Mouse (Mus musculus) gastrocnemius, adult 18-20 months (tissue): ENCODE data around the gene Slain2. TPM values are rescaled to one million over a fixed set of nuclear protein-coding genes. Genes with fewer than 3 reads are reported as not detected.
"Not testable (repeated sequence)": the region's sequence is repeated elsewhere in the genome, so short reads cannot be mapped to it uniquely, and the experiment has no call there.

ENCODE experiments used
- DNase-seq: peaks from one replicate; pipeline ENCODE4 v3.0.0; 2021; ENCODE audit warnings: low spot score
- total RNA-seq, 2 experiments: library from RNA; stranded (reverse); gene quantifications; 2 replicates each; pipeline ENCODE4 v1.2.3; 2021

Slain2 gene
- total RNA-seq, 2 experiments from 2014 or later = 107 to 133 TPM

DNA sequence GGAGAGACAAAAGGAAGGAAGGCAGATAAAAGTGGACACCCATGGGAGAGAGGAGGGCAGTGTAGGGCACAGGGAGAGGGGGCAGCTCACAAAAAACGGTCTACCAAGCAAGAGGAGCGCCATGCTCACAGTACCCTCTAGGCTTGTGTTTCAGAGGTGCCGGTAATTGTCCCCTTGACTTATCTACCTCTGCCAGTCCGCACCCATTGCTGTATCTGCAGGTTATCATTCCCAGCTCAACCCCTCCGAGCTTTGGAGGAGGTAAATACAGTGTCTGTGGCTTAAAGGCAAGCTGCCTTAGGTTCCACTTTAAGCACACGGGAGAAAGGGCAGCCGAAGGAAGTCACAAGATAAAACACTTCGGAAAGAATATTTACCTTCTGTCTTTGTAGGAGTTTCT lies 14.8 kb upstream of the Slain2 start:
- DNase-seq = no peak

GRCm38 (mm10) chr5:72901866-72902265 lies 12.2 kb upstream of the Slain2 start:
- DNase-seq = no peak

GRCm38 (mm10) chr5:72902312-72902711 lies 11.8 kb upstream of the Slain2 start:
- no peak for DNase-seq

GRCm38 (mm10) chr5:72902876-72903516 lies 11.1 kb upstream of the Slain2 start:
- no peak for DNase-seq

- peak; percentile 73 for DNase-seq
These were observed 9.0 kb upstream of the Slain2 start for GRCm38 (mm10) chr5:72904903-72905790.

- DNase-seq = no peak
These were observed 6.7 kb upstream of the Slain2 start for GRCm38 (mm10) chr5:72907402-72907801.

DNA sequence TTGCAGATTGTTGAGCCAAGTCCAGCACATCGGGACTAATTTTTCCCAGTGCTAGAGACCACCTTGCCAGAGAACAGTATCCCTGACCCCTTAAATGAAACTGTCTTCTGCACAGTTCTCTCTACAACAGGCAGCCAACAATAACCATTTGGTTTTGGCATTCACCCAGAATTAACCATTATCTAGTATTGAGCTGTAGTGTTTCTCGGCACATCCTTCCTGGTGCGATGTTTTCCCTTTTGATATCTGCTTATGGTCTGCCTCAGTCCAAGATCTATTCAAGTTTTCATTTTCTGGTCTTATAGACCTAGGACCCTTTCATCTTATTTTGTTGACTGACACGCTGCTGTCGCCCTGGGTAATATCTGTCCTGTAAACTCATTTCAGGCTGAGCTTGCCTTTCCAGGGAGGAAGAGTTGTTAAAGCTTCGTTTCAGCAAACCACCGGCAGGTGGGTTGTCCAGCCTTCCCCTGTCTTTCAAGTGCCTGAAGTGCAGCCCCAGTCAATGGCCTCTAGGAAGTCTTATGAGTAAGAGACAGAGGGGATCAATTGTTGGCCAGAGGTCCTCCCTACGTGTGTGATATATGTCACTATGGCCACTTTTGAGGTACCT lies 5.7 kb upstream of the Slain2 start:
- DNase-seq = no peak

DNA sequence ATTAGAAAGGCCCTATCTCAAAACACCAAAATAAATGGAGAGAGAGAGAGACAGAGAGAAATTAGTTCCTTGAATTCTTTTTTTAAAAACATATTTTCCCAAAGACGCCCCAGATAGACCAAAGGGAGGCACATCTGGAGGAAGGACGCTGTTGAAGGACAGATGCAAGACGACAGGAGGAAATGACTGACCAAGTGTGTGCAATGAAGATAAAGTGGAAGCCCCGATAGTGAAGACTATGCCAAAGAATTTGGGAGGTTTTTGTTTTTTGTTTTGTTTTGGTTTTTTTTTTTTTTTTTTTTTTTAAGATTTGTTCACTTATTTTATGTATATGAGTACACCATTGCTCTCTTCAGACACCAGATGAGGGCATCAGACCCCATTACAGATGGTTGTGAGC lies 4.7 kb upstream of the Slain2 start:
- DNase-seq = no peak

DNA sequence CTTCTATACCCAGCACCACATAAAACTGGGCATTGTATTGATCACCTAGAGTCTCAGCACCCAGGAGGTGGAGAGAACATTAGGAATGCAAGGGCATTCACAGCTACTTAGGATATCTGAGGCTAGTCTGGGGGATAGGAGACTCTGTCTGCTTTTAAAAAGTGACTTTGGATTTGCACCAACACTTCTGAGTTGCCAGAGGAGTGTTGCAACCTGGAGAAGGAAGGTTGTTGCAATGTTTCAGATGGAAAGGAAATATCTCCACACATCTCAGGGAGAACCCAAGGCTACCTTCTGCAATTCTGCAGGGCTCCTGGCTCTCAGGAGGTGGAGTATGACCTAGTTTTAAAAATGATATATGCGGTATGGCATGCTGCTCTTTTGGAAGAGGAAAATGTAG lies 3.7 kb upstream of the Slain2 start:
- peak; percentile 22 for DNase-seq

- DNase-seq = no peak
These were observed 2.8 kb upstream of the Slain2 start for GRCm38 (mm10) chr5:72911284-72911683.

DNA sequence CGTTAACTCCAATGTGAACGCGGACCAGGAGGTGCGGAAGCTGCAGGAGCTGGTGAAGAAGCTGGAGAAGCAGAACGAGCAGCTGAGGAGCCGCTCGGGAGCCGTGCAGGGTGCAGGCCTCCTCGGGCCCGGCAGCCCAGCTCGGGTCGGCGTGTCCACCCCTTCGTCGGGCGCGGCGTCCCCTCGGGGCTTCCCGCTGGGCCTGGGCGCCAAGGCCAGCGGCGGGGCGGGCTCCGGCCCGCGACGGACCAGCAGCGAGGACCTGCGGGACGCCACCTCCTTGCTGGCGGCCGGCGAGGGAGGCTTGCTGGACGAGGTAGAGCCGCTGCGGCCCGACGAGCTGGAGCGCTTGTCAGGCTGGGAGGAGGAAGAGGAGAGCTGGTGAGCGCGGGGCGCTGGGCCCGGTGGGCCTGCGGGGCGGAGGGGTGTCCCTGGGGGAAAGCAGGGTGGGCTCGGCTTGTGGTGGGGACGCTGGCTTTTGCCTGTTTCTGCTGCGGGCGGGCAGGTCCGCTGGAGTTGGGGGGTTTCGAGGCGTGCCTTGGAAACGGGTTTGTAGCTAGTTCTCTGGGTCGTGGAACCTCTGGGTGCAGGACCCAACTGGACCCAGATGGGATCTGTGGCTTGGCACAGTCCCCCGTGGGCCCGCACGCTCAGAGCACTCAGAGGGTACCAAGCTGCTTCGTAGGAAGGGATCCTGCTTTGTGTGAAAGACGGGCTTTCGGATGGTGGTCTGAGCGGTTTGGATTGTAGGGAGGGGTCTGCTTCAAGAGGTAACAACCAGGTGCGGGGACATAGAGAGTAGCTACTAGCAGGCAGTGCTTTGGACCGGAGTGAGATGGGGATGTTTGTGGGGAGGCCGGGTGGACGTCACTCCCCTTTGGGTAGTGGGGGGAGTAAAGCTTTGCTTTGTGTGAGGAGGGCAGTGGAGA lies 793 bp downstream of the Slain2 start:
- no peak for DNase-seq

DNA sequence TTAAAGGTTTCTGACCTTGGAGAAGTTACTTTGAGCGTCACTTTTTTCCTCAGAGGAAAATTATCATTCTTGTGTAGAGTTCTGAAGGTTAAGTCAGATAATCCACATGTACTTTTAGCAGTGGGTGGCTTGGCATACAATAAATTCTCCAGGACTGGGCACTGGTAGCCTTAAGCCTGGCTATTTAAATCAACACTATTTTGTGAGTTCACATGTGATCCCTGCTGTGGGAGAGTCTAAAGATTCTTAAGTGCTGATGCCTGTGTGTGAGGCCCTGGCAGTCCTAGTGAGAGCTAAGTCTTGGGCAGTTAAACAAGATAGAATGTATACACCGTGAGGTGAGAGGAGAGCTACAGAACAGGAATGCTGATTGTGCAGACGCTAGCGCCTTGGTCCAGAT lies 1.9 kb downstream of the Slain2 start:
- peak; percentile 36 for DNase-seq

DNA sequence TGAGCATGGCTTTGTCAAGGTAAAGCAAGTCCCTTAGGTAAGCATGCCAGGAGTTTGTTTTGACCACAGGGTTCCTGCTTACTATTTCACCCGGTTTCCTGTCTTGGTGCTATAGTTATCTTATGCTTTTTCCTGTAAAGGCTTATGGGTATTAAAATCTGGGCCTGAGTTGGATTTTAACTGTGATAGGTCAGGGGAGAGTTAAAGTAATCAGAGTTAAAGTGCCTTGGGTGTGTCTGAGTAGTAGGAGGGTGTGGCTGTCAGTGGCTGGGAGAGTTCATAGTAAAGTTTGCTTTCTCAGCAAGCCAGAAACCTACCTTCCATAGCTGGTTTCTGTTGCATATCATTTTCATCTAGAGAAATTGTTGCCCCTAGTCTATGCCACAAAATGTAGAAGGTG lies 2.7 kb downstream of the Slain2 start:
- no peak for DNase-seq

DNA sequence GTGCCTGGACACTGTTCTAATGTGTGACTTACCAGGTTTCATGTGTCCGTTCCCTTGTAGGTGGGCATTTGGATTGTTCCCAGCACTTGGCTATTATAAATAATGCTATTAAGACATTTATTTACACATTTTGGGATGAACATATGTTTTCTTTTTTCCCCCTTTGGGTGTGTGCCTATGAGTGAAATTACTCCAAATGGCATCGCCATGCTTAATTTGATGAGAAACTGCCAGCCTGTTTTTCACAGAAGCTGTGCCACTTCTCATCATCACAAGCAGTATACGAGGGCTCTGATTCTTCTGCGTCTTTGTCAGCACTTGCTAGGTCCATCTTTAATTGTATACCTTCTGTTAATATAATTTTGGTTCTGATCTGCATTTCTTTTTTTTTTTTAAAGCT lies 6.3 kb downstream of the Slain2 start:
- no peak for DNase-seq

GRCm38 (mm10) chr5:72921171-72921570 lies 7.1 kb downstream of the Slain2 start:
- no peak for DNase-seq

DNA sequence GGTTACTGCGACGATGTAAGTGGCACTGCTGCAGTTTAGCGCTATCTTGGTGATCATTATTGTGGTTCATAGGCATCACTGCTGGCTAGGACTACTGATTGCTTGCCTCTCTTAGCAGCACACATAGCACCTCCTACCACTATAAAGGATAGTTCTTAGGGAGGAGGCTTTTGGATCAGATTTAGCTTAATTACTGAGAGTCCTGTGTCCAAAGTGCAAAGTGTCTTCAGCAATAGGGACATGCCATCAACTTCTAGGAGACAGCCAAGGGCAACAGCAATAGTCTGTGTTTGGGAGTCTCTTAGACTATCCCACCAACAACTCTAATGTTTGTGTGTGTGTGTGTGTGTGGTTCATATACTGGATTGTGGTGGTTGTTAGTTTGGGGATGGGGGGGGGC lies 8.7 kb downstream of the Slain2 start:
- no peak for DNase-seq

- no peak for DNase-seq
These were observed 13.0 kb downstream of the Slain2 start for GRCm38 (mm10) chr5:72927074-72927473.

GRCm38 (mm10) chr5:72933026-72933675 lies 19.0 kb downstream of the Slain2 start:
- no peak for DNase-seq

- DNase-seq = not testable (repeated sequence)
These were observed 24.3 kb downstream of the Slain2 start for GRCm38 (mm10) chr5:72938421-72938820.

GRCm38 (mm10) chr5:72939311-72939710 lies 25.2 kb downstream of the Slain2 start:
- no peak for DNase-seq

GRCm38 (mm10) chr5:72940906-72941432 lies 26.9 kb downstream of the Slain2 start:
- no peak for DNase-seq
